Mouse (Mus musculus): Measurements from ENCODE around the gene Phf5a.

GRCm38 (mm10) chr15:81857724-81858116 is 14.0 kb downstream of the Phf5a start:
- TF ChIP-seq GATA1 (IDR thresholded peaks at IDR 0.05; ENCODE audit: borderline replicate concordance, low read length) (no peak), FLI1 (IDR thresholded peaks at IDR 0.05; ENCODE audit: low read length) (0 out of 2 replicates have a peak, but pooled peaks have one; percentile 6)

All from megakaryocyte, embryonic 14.5 days (primary cell).